Comparison of ENCODE assay signal across 10 mouse cellular contexts in genomic region chr4:124759305-124759811, GRCm38 (mm10). TPM values are rescaled to one million over a fixed set of nuclear protein-coding genes. Genes with fewer than 3 reads are reported as not detected.
DNase-seq lines count a peak whose midpoint lies in the region; ATAC-seq lines count a peak whose summit lies in the region.
"Had no signal": no experiment of that assay in that cellular context is flagged by ENCODE, and none has a peak within 500 bp of the region (broad histone marks: within the 10 kb centered on the region; RNA-seq: fewer than 3 reads in every experiment).

No protein-coding gene starts in this region.

- WGBS in kidney, embryonic 16.5 days: 45% methylated on average over 7 of the region's 7 CpGs
- WGBS in limb, embryonic 10.5 days: 78% methylated on average over 7 of the region's 7 CpGs
- WGBS in forebrain, embryonic 10.5 days: 93% methylated on average over 7 of the region's 7 CpGs

- 0 out of 2 replicates have a peak overlapping the region, but pooled peaks have one; percentile 26 for H3K9ac ChIP-seq in kidney, embryonic 16.5 days (replicated peaks; ENCODE audit: low read length)
- H3K9ac ChIP-seq: embryonic facial prominence, embryonic 15.5 days; hindbrain, embryonic 14.5 days had no signal

- peak; percentile 64 for DNase-seq in adrenal gland, adult 2 months
- no peak for DNase-seq in adrenal gland, adult 18-20 months (ENCODE audit: low spot score in 2 of 2)
- peak; percentile 31 for DNase-seq in R1 (ENCODE audit: low read depth, low spot score)
- DNase-seq in lung, postnatal 14 days: peak; percentile 19
- DNase-seq in limb, embryonic 10.5 days (ENCODE audit: low spot score): no peak
- DNase-seq in thymus, postnatal 0 days (ENCODE audit: low spot score): no peak
- no peak for DNase-seq in forebrain, embryonic 10.5 days (ENCODE audit: extremely low spot score, low spot score)

- peak overlapping the region; percentile 76 for H3K27ac ChIP-seq in kidney, embryonic 16.5 days (ENCODE audit: low read length)
- no peak overlapping the region for H3K27ac ChIP-seq in limb, embryonic 10.5 days
- H3K27ac ChIP-seq in forebrain, embryonic 10.5 days: no peak overlapping the region
- H3K27ac ChIP-seq: embryonic facial prominence, embryonic 15.5 days; hindbrain, embryonic 14.5 days had no signal

- H3K4me3 ChIP-seq in kidney, embryonic 16.5 days (ENCODE audit: low read length): no peak overlapping the region
- no peak overlapping the region for H3K4me3 ChIP-seq in limb, embryonic 10.5 days
- H3K4me3 ChIP-seq in forebrain, embryonic 10.5 days: no peak overlapping the region
- H3K4me3 ChIP-seq: embryonic facial prominence, embryonic 15.5 days had no signal

- H3K4me2 ChIP-seq in kidney, embryonic 16.5 days (replicated peaks; ENCODE audit: low read depth, low read length): no peak overlapping the region; the same call in 1 of the 2 replicates
- H3K4me2 ChIP-seq: embryonic facial prominence, embryonic 15.5 days; hindbrain, embryonic 14.5 days had no signal

- H3K9me3 ChIP-seq in kidney, embryonic 16.5 days (ENCODE audit: low read length): no peaks in the 10 kb centered on the region
- H3K9me3 ChIP-seq in limb, embryonic 10.5 days (replicated peaks): no peaks in the 10 kb centered on the region
- H3K9me3 ChIP-seq in forebrain, embryonic 10.5 days: no peaks in the 10 kb centered on the region
- H3K9me3 ChIP-seq: embryonic facial prominence, embryonic 15.5 days had no signal

- peaks cover 17% of the 10 kb centered on the region for H3K4me1 ChIP-seq in kidney, embryonic 16.5 days (ENCODE audit: insufficient read depth, low read length)
- no peaks in the 10 kb centered on the region for H3K4me1 ChIP-seq in limb, embryonic 10.5 days
- 0 out of 2 replicates have a peak, but pooled peaks cover 6% of the 10 kb centered on the region for H3K4me1 ChIP-seq in forebrain, embryonic 10.5 days

- H3K27me3 ChIP-seq in kidney, embryonic 16.5 days (ENCODE audit: insufficient read depth, low read length): no peaks in the 10 kb centered on the region
- H3K27me3 ChIP-seq in limb, embryonic 10.5 days (ENCODE audit: low read depth, poor library complexity, severe bottlenecking): no peaks in the 10 kb centered on the region
- no peaks in the 10 kb centered on the region for H3K27me3 ChIP-seq in forebrain, embryonic 10.5 days (ENCODE audit: poor library complexity, severe bottlenecking)
- H3K27me3 ChIP-seq: embryonic facial prominence, embryonic 15.5 days had no signal

- peak; percentile 69; the same call in 1 of the 2 replicates for ATAC-seq in kidney, embryonic 16.5 days (ENCODE audit: low FRiP score, low TSS enrichment)

- no peaks in the 10 kb centered on the region for H3K36me3 ChIP-seq in kidney, embryonic 16.5 days (ENCODE audit: insufficient read depth, low read length)
- 0 out of 2 replicates have a peak, but pooled peaks cover 3% of the 10 kb centered on the region for H3K36me3 ChIP-seq in limb, embryonic 10.5 days
- peaks cover 7% of the 10 kb centered on the region; the same call in 1 of the 2 replicates for H3K36me3 ChIP-seq in forebrain, embryonic 10.5 days (replicated peaks)

RNA-seq across cellular contexts. Expression of gene Inpp5b, which starts 17.7 kb away (rescaled TPM):
- total RNA-seq in adrenal gland, adult 2 months (2021): 10 to 100 TPM; 20.1 to 26.0 TPM
- 11.9 and 16.3 TPM in 2 replicates for polyA plus RNA-seq in adrenal gland, adult 2 months (2012; rRNA removed)
- total RNA-seq in adrenal gland, adult 18-20 months (2021): 10 to 100 TPM; 16.9 to 18.8 TPM
- polyA plus RNA-seq in kidney, embryonic 16.5 days (2015; fragmentation: Nextera tagmentation; extraction: Ambion mirVana): 34.7 and 35.0 TPM in 2 replicates
- 22.7 and 22.8 TPM in 2 replicates for polyA plus RNA-seq in limb, embryonic 10.5 days (2016; fragmentation: Nextera tagmentation; extraction: Ambion mirVana)
- 45.8 and 46.8 TPM in 2 replicates for polyA plus RNA-seq in thymus, postnatal 0 days (2015; fragmentation: Nextera tagmentation; extraction: Ambion mirVana)
- polyA plus RNA-seq in forebrain, embryonic 10.5 days (2016; fragmentation: Nextera tagmentation; extraction: Ambion mirVana): 28.8 and 29.4 TPM in 2 replicates

RNA-seq across cellular contexts. Expression of gene Mtf1, which starts 42.5 kb away (rescaled TPM):
- total RNA-seq in adrenal gland, adult 2 months (2021): 10 to 100 TPM; 22.8 to 25.3 TPM
- 5.5 and 7.1 TPM in 2 replicates for polyA plus RNA-seq in adrenal gland, adult 2 months (2012; rRNA removed)
- total RNA-seq in adrenal gland, adult 18-20 months (2021): 10 to 100 TPM; 27.0 TPM
- polyA plus RNA-seq in kidney, embryonic 16.5 days (2015; fragmentation: Nextera tagmentation; extraction: Ambion mirVana): 13.4 and 14.0 TPM in 2 replicates
- 15.6 and 17.3 TPM in 2 replicates for polyA plus RNA-seq in limb, embryonic 10.5 days (2016; fragmentation: Nextera tagmentation; extraction: Ambion mirVana)
- 13.2 and 14.2 TPM in 2 replicates for polyA plus RNA-seq in thymus, postnatal 0 days (2015; fragmentation: Nextera tagmentation; extraction: Ambion mirVana)
- 20.4 and 22.3 TPM in 2 replicates for polyA plus RNA-seq in forebrain, embryonic 10.5 days (2016; fragmentation: Nextera tagmentation; extraction: Ambion mirVana)

RNA-seq across cellular contexts. Expression of gene Sf3a3, which starts 44.8 kb away (rescaled TPM):
- 10 to 100 TPM; 30.6 to 40.0 TPM for total RNA-seq in adrenal gland, adult 2 months (2021)
- polyA plus RNA-seq in adrenal gland, adult 2 months (2012; rRNA removed): 2.8 and 3.8 TPM in 2 replicates
- total RNA-seq in adrenal gland, adult 18-20 months (2021): 10 to 100 TPM; 33.1 to 34.9 TPM
- polyA plus RNA-seq in kidney, embryonic 16.5 days (2015; fragmentation: Nextera tagmentation; extraction: Ambion mirVana): 162 and 169 TPM in 2 replicates
- polyA plus RNA-seq in limb, embryonic 10.5 days (2016; fragmentation: Nextera tagmentation; extraction: Ambion mirVana): 270 and 284 TPM in 2 replicates
- 136 and 155 TPM in 2 replicates for polyA plus RNA-seq in thymus, postnatal 0 days (2015; fragmentation: Nextera tagmentation; extraction: Ambion mirVana)
- polyA plus RNA-seq in forebrain, embryonic 10.5 days (2016; fragmentation: Nextera tagmentation; extraction: Ambion mirVana): 260 and 269 TPM in 2 replicates

RNA-seq across cellular contexts. Expression of gene Fhl3, which starts 58.9 kb away (rescaled TPM):
- 10 to 100 TPM in 1 of 2 experiments, 1 to 10 TPM in 1; 6.6 to 15.7 TPM for total RNA-seq in adrenal gland, adult 2 months (2021)
- polyA plus RNA-seq in adrenal gland, adult 2 months (2012; rRNA removed): 23.6 and 27.6 TPM in 2 replicates
- total RNA-seq in adrenal gland, adult 18-20 months (2021): 10 to 100 TPM in 1 of 2 experiments, 1 to 10 TPM in 1; 6.3 to 15.0 TPM
- polyA plus RNA-seq in kidney, embryonic 16.5 days (2015; fragmentation: Nextera tagmentation; extraction: Ambion mirVana): 6.6 and 8.1 TPM in 2 replicates
- polyA plus RNA-seq in limb, embryonic 10.5 days (2016; fragmentation: Nextera tagmentation; extraction: Ambion mirVana): 7.7 and 10.1 TPM in 2 replicates
- 9.4 and 10.2 TPM in 2 replicates for polyA plus RNA-seq in thymus, postnatal 0 days (2015; fragmentation: Nextera tagmentation; extraction: Ambion mirVana)
- 5.5 and 8.7 TPM in 2 replicates for polyA plus RNA-seq in forebrain, embryonic 10.5 days (2016; fragmentation: Nextera tagmentation; extraction: Ambion mirVana)

Comparison
In these comparisons a context has a peak if more than half of its experiments do, and no peak if none do; other contexts are left out.
1. DNase-seq: peak in adrenal gland, adult 2 months (single experiment), R1 (single experiment) and lung, postnatal 14 days (single experiment); none in adrenal gland, adult 18-20 months (0 of 2), limb, embryonic 10.5 days (single experiment), thymus, postnatal 0 days (single experiment) and forebrain, embryonic 10.5 days (single experiment).
2. RNA of gene Sf3a3, which starts 44.8 kb away (polyA plus RNA-seq): 270 to 284 TPM in limb, embryonic 10.5 days, 260 to 269 TPM in forebrain, embryonic 10.5 days, 162 to 169 TPM in kidney, embryonic 16.5 days and 136 to 155 TPM in thymus, postnatal 0 days; 2.8 to 3.8 TPM in adrenal gland, adult 2 months; every median in the first group is over 10 times any median in the second.